Mouse (Mus musculus) G1E (cell line): Measurements from ENCODE around the gene 4933406M09Rik. TPM values are rescaled to one million over a fixed set of nuclear protein-coding genes. Genes with fewer than 3 reads are reported as not detected.

Experiments used
- ATAC-seq: 2 replicates; pipeline ENCODE4 v1.8.0; 2016; ENCODE audit warnings: mild to moderate bottlenecking; ENCODE audit not compliant: insufficient number of reproducible peaks, poor library complexity, low FRiP score, severe bottlenecking; ENCODE audit errors: extremely low read depth
- DNase-seq: peaks from one replicate; pipeline ENCODE4 v3.0.0; 2012; ENCODE audit warnings: low spot score
- H3K27me3 ChIP-seq: 2 replicates; pipeline ENCODE4 v1.6.1; 2012; ENCODE audit warnings: mild to moderate bottlenecking, low read length, inconsistent platforms; ENCODE audit not compliant: insufficient read depth
- H3K36me3 ChIP-seq: replicated peaks from 2 replicates; pipeline ENCODE3; 2012; ENCODE audit warnings: mild to moderate bottlenecking, inconsistent platforms
- H3K4me1 ChIP-seq: 2 replicates; pipeline ENCODE4 v1.6.1; 2012; ENCODE audit warnings: low read depth, low read length, inconsistent platforms, mixed read lengths; ENCODE audit not compliant: insufficient read depth
- H3K4me3 ChIP-seq: 2 replicates; pipeline ENCODE4 v1.5.1; 2012; ENCODE audit warnings: low read depth, mild to moderate bottlenecking, inconsistent platforms, low read length, moderate library complexity, mixed read lengths
- H3K9me3 ChIP-seq: replicated peaks from 2 replicates; pipeline ENCODE4 v1.6.1; 2012; ENCODE audit warnings: inconsistent platforms
- CTCF ChIP-seq: IDR thresholded peaks from 2 replicates; pipeline ENCODE4 v1.5.1; 2012; ENCODE audit warnings: low read depth, low read length, inconsistent platforms, mixed read lengths
- GATA1 ChIP-seq: IDR thresholded peaks from 2 replicates; pipeline ENCODE4 v1.6.1; 2012; ENCODE audit warnings: borderline replicate concordance, low read length, inconsistent platforms, mixed read lengths
- GATA2 ChIP-seq: IDR thresholded peaks from 2 replicates; pipeline ENCODE4 v1.6.1; 2012; ENCODE audit warnings: low read depth, low read length, inconsistent platforms, borderline replicate concordance
- POLR2AphosphoS5 ChIP-seq: IDR thresholded peaks from 2 replicates; pipeline ENCODE4 v1.6.1; 2012; ENCODE audit warnings: low read depth, low read length, inconsistent platforms; ENCODE audit not compliant: insufficient replicate concordance
- TAL1 ChIP-seq: conservative IDR thresholded peaks from 2 replicates; pipeline ENCODE4 v1.6.1; 2012; ENCODE audit warnings: low read depth, low read length, inconsistent platforms, mixed read lengths
- polyA plus RNA-seq: library from polyadenylated mRNA; stranded (reverse); fragments of >175 nt; gene quantifications from 2 replicates; pipeline ENCODE4 v1.2.3, GENCODE M21; 2012
- total RNA-seq, 2 experiments: library from RNA; stranded (forward) in 1 of 2; stranded (reverse) in 1 of 2; fragments of 200-1000 nt in 1 of 2; fragments of >200 nt in 1 of 2; fragmentation: Nextera tagmentation in 1 of 2; gene quantifications; 2 replicates each; pipeline ENCODE4 v1.2.3; 2014 to 2017

Gene 4933406M09Rik
- total and polyA plus RNA-seq, 3 experiments, result 0.16 TPM; not detected in 2

DNA sequence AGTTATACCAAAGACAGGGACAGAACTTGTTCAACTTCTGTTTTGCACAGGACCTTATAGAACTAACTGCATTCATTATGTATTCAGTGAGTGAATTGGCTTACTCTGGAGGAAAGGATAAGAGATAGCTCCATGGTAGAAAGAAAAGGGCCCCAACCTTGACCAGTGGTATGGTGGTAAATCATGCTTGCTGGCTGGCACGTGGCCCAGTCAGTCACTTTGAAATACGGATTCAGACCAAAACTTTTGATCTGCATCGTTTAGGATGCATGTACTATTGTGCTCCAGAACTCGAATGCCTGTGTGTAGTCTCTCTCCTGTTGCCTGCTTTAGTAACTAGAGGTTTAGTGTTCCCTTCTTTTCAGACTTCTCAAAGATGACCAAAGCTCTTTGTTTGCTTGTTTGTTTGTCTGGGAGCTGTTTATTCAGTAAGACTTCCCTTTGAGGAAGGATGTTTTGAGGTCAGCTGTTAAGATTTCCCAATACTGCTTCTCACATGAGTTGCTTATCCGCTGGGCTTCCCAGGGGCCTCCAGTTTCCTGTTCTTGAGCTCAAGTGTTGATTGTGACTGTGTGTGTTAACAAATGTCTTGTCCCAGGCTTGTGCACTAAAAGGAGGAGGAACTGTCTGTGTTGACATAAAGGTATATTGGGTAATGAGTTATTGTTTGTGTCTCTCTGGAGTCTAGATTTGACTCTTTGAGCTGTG lies 34.2 kb downstream of the 4933406M09Rik start:
- H3K4me3 ChIP-seq, result no peak overlapping the region
- H3K4me1 ChIP-seq, result peaks cover 85% of the 10 kb centered on the region
- no peak for TF ChIP-seq POLR2AphosphoS5
- TF ChIP-seq CTCF, result no peak
- TF ChIP-seq GATA2, result no peak
- no peak for TF ChIP-seq GATA1
- no peak for TF ChIP-seq TAL1
- H3K27me3 ChIP-seq, result no peaks in the 10 kb centered on the region
- ATAC-seq, result no peak
- H3K36me3 ChIP-seq, result peaks cover 76% of the 10 kb centered on the region
- no peak for DNase-seq
- H3K9me3 ChIP-seq, result no peaks in the 10 kb centered on the region

DNA sequence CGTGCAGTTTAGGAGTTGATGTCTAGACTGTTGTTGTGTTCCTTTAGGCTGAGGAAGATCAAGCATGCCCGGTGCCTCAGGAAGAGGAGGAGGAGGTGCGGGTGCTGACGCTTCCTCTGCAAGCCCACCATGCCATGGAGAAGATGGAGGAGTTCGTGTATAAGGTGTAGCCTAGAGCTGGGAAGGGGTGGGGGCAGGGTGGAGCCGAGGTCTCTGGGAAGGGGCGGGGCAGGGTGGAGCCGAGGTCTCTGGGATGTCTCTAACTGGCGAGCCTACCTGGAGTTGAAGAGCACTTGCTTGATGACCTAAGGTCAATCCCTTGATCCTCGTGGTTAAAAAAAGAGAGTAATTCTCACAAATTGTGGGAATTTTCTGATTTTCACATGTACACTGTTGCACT lies 38.2 kb downstream of the 4933406M09Rik start:
- H3K4me1 ChIP-seq, result peaks cover 94% of the 10 kb centered on the region
- ATAC-seq (no peak), DNase-seq (no peak)
- peak overlapping the region; percentile 36; the same call in 1 of the 2 replicates for H3K4me3 ChIP-seq
- peaks cover 91% of the 10 kb centered on the region for H3K36me3 ChIP-seq
- no peaks in the 10 kb centered on the region for H3K9me3 ChIP-seq
- TF ChIP-seq GATA2 (no peak), TAL1 (no peak), GATA1 (no peak), POLR2AphosphoS5 (no peak), CTCF (no peak)
- no peaks in the 10 kb centered on the region for H3K27me3 ChIP-seq

DNA sequence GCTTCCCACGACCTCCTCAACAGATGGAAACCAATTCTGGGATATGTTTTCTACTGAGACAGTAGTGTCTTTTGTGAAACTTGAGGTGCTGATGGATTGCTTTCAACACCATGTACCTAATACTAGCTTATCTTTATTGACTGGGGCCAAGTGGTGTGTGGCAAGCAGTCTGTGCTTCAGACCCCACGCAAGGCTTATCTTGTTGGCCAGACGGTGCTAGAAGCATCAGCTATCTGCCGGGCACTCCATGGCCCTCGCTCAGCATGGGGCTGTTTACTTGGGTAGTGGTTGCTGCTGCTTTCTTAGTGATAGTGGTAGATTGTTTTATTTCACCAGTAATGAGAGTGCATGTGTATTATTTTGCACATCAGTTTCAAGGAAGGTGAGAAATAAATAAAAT lies 40.5 kb downstream of the 4933406M09Rik start:
- H3K4me3 ChIP-seq, result peak overlapping the region; percentile 16; the same call in 1 of the 2 replicates

DNA sequence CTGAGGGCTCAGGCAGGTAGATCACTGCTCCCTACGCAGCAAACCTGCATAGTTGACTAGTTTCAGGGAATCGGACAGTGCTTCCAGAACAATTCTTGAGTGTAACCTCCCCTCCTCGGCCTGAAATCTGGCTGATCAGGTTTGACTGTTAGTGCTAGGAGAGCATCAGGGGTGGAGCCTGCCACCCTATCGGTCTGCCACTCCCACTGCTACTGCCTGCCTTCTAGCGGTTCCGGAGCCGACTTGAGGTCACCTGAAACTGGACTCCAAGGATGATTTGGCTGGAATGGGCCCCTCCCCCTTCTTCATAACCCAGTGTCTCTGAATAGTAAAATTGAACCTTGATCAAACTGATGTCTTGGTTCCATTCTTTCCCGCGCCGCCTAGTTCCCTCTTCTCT lies 47.3 kb downstream of the 4933406M09Rik start:
- H3K36me3 ChIP-seq, result peaks cover 57% of the 10 kb centered on the region
- no peaks in the 10 kb centered on the region for H3K27me3 ChIP-seq
- TF ChIP-seq GATA1, result no peak
- no peak for TF ChIP-seq CTCF
- H3K4me1 ChIP-seq, result peaks cover 56% of the 10 kb centered on the region
- H3K4me3 ChIP-seq, result no peak overlapping the region
- ATAC-seq, result no peak
- DNase-seq, result no peak
- no peaks in the 10 kb centered on the region for H3K9me3 ChIP-seq

More for the DNA sequence above, 40.5 kb downstream of the 4933406M09Rik start:
- H3K36me3 ChIP-seq, result peaks cover 91% of the 10 kb centered on the region
- no peaks in the 10 kb centered on the region for H3K9me3 ChIP-seq
- H3K4me1 ChIP-seq, result peaks cover 83% of the 10 kb centered on the region
- peak; percentile 94 for DNase-seq
- TF ChIP-seq GATA1 (no peak), CTCF (no peak), TAL1 (peak; percentile 99), POLR2AphosphoS5 (no peak), GATA2 (peak; percentile 76; the same call in 1 of the 2 replicates)
- no peaks in the 10 kb centered on the region for H3K27me3 ChIP-seq
- ATAC-seq, result peak; percentile 98

DNA sequence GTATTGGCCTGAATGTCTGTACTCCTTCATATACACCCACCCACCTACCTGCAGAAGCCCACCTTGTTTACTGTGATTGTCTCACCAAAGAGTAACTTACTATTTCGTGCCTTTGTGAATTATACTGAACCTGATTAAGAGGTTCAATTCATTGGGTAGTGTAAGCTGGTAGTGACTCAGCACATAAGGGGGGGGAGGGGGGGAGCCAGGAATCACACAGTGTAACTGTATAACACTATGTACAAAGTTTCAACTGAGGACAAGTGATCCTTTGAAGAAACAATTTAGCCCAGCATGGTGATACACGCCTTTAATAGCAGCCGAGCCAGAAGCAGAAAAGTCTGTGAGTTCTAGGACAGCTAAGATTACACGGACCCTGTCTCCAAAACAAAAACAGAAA lies 47.7 kb downstream of the 4933406M09Rik start:
- ATAC-seq, result no peak
- DNase-seq, result no peak
- Histone ChIP-seq H3K36me3 (peaks cover 56% of the 10 kb centered on the region), H3K4me1 (peaks cover 55% of the 10 kb centered on the region), H3K9me3 (no peaks in the 10 kb centered on the region), H3K4me3 (no peak overlapping the region), H3K27me3 (no peaks in the 10 kb centered on the region)
- TF ChIP-seq TAL1 (no peak), CTCF (no peak), GATA2 (no peak), GATA1 (no peak), POLR2AphosphoS5 (no peak)

DNA sequence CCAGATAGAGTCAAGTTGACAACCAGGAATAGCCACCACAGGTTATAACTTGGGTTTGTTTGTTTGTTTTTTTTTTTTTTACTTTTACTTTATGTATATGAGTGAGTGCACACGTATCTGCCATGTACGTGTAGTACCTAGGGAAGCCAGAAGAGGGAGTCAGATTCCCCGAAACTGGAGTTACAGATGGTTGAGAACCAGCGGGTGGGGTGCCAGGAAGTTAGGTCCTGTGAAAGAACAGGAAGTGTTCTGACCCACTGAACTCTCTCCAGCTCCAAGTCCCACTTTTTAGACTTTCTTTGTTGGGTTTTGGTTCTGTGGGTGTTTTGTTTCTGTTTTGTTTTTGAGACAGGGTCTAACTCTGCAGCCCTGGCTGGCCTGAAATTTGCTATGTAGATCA lies 49.7 kb downstream of the 4933406M09Rik start:
- H3K36me3 ChIP-seq, result peaks cover 43% of the 10 kb centered on the region
- TF ChIP-seq CTCF (peak; percentile 80), TAL1 (no peak)
- no peaks in the 10 kb centered on the region for H3K9me3 ChIP-seq
- ATAC-seq (peak; percentile 72), DNase-seq (peak; percentile 49)
- peaks cover 54% of the 10 kb centered on the region for H3K4me1 ChIP-seq
- H3K27me3 ChIP-seq, result no peaks in the 10 kb centered on the region
- peak overlapping the region; percentile 54 for H3K4me3 ChIP-seq

DNA sequence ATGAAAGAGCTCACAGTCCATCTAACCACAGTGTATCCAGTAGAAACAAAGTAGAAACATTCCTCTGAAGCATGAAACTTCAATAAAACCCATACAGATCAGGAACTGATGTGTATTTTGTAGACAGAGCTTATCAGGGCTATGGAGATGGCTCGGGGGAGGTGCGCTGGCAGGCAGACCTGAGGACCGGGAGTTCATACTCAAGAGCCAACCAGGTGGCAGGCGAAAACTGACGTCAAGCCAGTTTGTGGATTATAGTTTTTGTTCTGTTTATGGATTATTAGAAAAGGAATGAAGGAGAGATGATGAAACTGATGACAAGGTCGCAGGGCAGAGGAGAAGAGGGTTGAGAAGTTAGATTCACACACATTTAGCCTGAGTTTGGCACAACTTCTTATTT lies 54.7 kb downstream of the 4933406M09Rik start:
- ATAC-seq (no peak), DNase-seq (no peak)
- H3K4me1 ChIP-seq, result peaks cover 33% of the 10 kb centered on the region
- H3K36me3 ChIP-seq, result peaks cover 17% of the 10 kb centered on the region
- peaks cover 2% of the 10 kb centered on the region for H3K9me3 ChIP-seq
- no peak for TF ChIP-seq TAL1
- no peak for TF ChIP-seq GATA2
- TF ChIP-seq CTCF, result no peak
- TF ChIP-seq GATA1, result no peak
- TF ChIP-seq POLR2AphosphoS5, result no peak
- no peak overlapping the region for H3K4me3 ChIP-seq
- no peaks in the 10 kb centered on the region for H3K27me3 ChIP-seq
